Mouse (Mus musculus): Measurements from ENCODE around the gene Gm42372.

- TF ChIP-seq CTCF (IDR thresholded peaks at IDR 0.05; ENCODE audit: low read depth), result peak; percentile 93
- no peak for TF ChIP-seq EP300 (IDR thresholded peaks at IDR 0.05; ENCODE audit: low read depth)
These were observed 32.7 kb upstream of the Gm42372 start for GRCm38 (mm10) chr7:16949908-16950841.

Data from liver, embryonic 14.5 days (tissue).